Mouse (Mus musculus) heart, adult 8-10 months (tissue): ENCODE results near the gene Wdr95. TPM values are rescaled to one million over a fixed set of nuclear protein-coding genes. Genes with fewer than 3 reads are reported as not detected.

ENCODE experiments used
- total RNA-seq, 4 experiments: library from RNA; stranded (reverse); gene quantifications; 2 replicates each; pipeline ENCODE4 v1.2.4; 2022

Wdr95 gene
- total RNA-seq, 4 experiments from 2014 or later, result not detected

Other genes starting within 250 kb of the Wdr95 start
- gene Medag, start 116.9 kb upstream of the Wdr95 start, total RNA-seq, result 10 to 100 TPM in 3 of 4 experiments, 1 to 10 TPM in 1; 9.4 to 13.9 (median 11.5) TPM
- gene Tex26, start 89.0 kb upstream of the Wdr95 start, total RNA-seq, result not detected
- 10 to 100 TPM; 43.9 to 80.9 (median 65.3) TPM for gene Hsph1, start 107.7 kb downstream of the Wdr95 start, total RNA-seq
- gene B3glct, start 149.6 kb downstream of the Wdr95 start, total RNA-seq, result 1 to 10 TPM; 4.1 to 8.0 (median 6.5) TPM